8 mouse cellular contexts compared by ENCODE assay signal in the genomic region with DNA sequence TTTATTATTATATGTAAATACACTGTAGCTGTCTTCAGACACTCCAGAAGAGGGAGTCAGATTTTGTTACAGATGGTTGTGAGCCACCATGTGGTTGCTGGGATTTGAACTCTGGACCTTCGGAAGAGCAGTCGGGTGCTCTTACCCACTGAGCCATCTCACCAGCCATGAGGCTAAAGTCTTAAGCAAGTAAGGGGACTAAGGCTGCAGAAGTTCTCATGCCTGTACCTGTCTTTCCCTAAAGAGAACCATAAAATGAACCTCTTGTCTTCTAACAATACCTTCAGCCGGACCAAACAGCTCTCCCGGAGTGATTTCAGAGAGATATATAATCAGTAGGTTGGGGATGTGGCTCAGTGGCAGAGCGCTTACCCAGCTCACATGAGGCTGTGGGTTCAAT. TPM values are rescaled to one million over a fixed set of nuclear protein-coding genes. Genes with fewer than 3 reads are reported as not detected.
"Had no signal": no experiment of that assay in that cellular context is flagged by ENCODE, and none has a peak within 500 bp of the region (broad histone marks: within the 10 kb centered on the region; RNA-seq: fewer than 3 reads in every experiment).

No protein-coding gene starts in this region.

RNA-seq across cellular contexts. Expression of a gene that starts 9.8 kb away (rescaled TPM):
- total RNA-seq: layer of hippocampus, postnatal 36 days; liver, adult 2 months had no signal
- polyA plus RNA-seq: kidney, embryonic 16.5 days; limb, embryonic 11.5 days; liver, adult 2 months; lung, embryonic 15.5 days; macrophage; midbrain, embryonic 11.5 days; neural tube, embryonic 11.5 days had no signal
